Mouse (Mus musculus): ENCODE data around the gene Rbfox1. TPM values are rescaled to one million over a fixed set of nuclear protein-coding genes. Genes with fewer than 3 reads are reported as not detected.

Rbfox1 gene
- total and polyA plus RNA-seq, 3 experiments = not detected

DNA sequence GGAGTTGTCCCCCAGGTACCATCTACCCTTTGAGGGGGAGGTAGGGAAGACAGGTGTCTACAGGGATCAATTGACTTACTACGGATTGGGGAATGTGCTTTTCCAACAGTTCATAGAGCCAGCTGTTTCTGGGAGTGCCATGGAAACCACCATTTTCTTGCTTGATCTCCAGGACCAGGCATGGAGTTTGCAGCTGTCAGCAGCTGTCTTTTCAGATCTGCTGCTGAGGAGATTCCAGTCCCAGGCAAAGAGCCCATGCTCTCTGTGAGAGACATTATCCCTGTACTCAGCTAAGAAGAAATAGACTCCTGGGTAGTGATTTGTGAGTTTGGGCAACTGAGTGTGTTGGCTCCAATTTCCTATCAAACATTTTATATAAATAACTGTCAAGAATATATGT is 1204.3 kb downstream of the Rbfox1 start:
- Histone ChIP-seq H3K36me3 (replicated peaks) (no peaks in the 10 kb centered on the region), H3K9me3 (replicated peaks) (peaks cover 16% of the 10 kb centered on the region), H3K27me3 (ENCODE audit: insufficient read depth, low read length) (no peaks in the 10 kb centered on the region), H3K4me1 (ENCODE audit: insufficient read depth, low read depth, low read length) (no peaks in the 10 kb centered on the region), H3K4me3 (ENCODE audit: low read depth, low read length) (no peak overlapping the region)
- ATAC-seq (ENCODE audit: extremely low read depth, insufficient number of reproducible peaks, low FRiP score, poor library complexity, severe bottlenecking) (no peak), DNase-seq (ENCODE audit: low spot score) (no peak)
- TF ChIP-seq CTCF (IDR thresholded peaks at IDR 0.05; ENCODE audit: low read depth, low read length) (no peak), GATA2 (IDR thresholded peaks at IDR 0.05; ENCODE audit: borderline replicate concordance, low read depth, low read length) (no peak), GATA1 (IDR thresholded peaks at IDR 0.05; ENCODE audit: borderline replicate concordance, low read length) (no peak), TAL1 (conservative IDR thresholded peaks at IDR 0.05; ENCODE audit: low read depth, low read length) (no peak)

DNA sequence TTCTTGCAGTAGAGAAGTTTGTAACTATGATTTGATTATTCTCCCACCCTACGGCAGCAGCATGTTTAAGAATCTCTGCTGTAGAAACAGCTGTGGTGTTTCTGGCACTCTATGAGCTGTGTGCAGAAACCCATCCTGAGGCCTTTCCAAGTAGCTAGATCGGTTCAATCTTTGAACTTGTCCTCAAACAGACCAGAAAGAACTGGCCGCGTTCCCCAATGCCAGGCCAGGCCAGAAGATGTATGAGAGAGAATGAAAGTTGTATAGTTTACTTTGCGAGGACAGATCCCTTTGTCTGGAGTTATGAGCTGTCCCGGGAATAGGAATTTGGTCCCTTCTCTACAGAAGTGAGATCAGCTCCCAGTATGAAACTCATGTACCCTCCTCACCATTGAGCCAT is 1205.0 kb downstream of the Rbfox1 start:
- Histone ChIP-seq H3K4me3 (ENCODE audit: low read depth, low read length) (no peak overlapping the region), H3K36me3 (replicated peaks) (no peaks in the 10 kb centered on the region), H3K27me3 (ENCODE audit: insufficient read depth, low read length) (no peaks in the 10 kb centered on the region), H3K9me3 (replicated peaks) (peaks cover 16% of the 10 kb centered on the region), H3K4me1 (ENCODE audit: insufficient read depth, low read depth, low read length) (no peaks in the 10 kb centered on the region)
- ATAC-seq (ENCODE audit: extremely low read depth, insufficient number of reproducible peaks, low FRiP score, poor library complexity, severe bottlenecking) (no peak), DNase-seq (ENCODE audit: low spot score) (no peak)
- TF ChIP-seq POLR2AphosphoS5 (IDR thresholded peaks at IDR 0.05; ENCODE audit: insufficient replicate concordance, low read depth, low read length) = no peak
- no peak for TF ChIP-seq CTCF (IDR thresholded peaks at IDR 0.05; ENCODE audit: low read depth, low read length)
- TF ChIP-seq TAL1 (conservative IDR thresholded peaks at IDR 0.05; ENCODE audit: low read depth, low read length) = no peak
- TF ChIP-seq GATA1 (IDR thresholded peaks at IDR 0.05; ENCODE audit: borderline replicate concordance, low read length) = no peak
- no peak for TF ChIP-seq GATA2 (IDR thresholded peaks at IDR 0.05; ENCODE audit: borderline replicate concordance, low read depth, low read length)

DNA sequence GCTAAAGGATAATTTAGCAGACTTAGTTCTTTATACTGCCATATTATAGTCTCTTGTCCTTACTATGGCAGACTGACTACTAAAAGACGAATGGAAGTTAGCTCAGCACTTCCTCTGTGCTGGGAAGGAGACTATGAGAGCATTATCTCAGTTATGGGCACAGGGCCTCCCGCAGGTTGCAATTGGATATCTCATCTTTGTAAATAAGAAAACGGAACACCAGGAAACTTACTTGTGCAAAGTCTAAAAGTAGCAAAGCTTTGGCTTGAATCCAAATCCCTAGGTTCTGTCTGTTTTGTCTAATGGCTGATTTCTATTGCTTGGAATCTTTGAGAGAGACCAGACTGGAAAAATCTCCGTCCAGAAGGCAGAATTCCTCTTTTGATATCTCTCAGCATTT is 1207.7 kb downstream of the Rbfox1 start:
- DNase-seq (ENCODE audit: low spot score) (no peak), ATAC-seq (ENCODE audit: extremely low read depth, insufficient number of reproducible peaks, low FRiP score, poor library complexity, severe bottlenecking) (no peak)
- Histone ChIP-seq H3K4me3 (ENCODE audit: low read depth, low read length) (no peak overlapping the region), H3K36me3 (replicated peaks) (no peaks in the 10 kb centered on the region), H3K4me1 (ENCODE audit: insufficient read depth, low read depth, low read length) (no peaks in the 10 kb centered on the region), H3K9me3 (replicated peaks) (peaks cover 14% of the 10 kb centered on the region), H3K27me3 (ENCODE audit: insufficient read depth, low read length) (no peaks in the 10 kb centered on the region)
- TF ChIP-seq TAL1 (conservative IDR thresholded peaks at IDR 0.05; ENCODE audit: low read depth, low read length) (no peak), GATA1 (IDR thresholded peaks at IDR 0.05; ENCODE audit: borderline replicate concordance, low read length) (no peak), POLR2AphosphoS5 (IDR thresholded peaks at IDR 0.05; ENCODE audit: insufficient replicate concordance, low read depth, low read length) (no peak), CTCF (IDR thresholded peaks at IDR 0.05; ENCODE audit: low read depth, low read length) (no peak), GATA2 (IDR thresholded peaks at IDR 0.05; ENCODE audit: borderline replicate concordance, low read depth, low read length) (no peak)

DNA sequence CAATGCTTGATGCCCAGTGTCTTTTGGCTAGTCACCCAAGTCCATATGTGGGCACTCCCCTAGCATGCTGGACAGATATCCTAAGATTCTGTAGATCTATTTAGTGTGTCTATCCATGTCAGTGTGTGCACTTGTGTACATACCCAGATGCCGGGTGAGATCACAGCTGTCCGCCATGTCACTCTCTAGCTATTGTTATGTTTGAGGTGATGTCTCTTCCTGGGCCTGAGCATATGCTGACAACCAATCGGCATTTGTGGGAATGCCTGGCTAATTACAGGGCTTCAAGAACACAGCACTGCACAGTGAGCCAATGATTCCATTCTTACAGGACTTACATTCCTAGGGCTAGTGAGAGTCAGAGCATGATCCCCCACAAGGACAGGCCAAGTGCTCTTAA is 1208.5 kb downstream of the Rbfox1 start:
- H3K9me3 ChIP-seq (replicated peaks) = peaks cover 14% of the 10 kb centered on the region
- H3K4me1 ChIP-seq (ENCODE audit: insufficient read depth, low read depth, low read length) = no peaks in the 10 kb centered on the region
- no peak for DNase-seq (ENCODE audit: low spot score)
- no peaks in the 10 kb centered on the region for H3K27me3 ChIP-seq (ENCODE audit: insufficient read depth, low read length)
- no peak overlapping the region for H3K4me3 ChIP-seq (ENCODE audit: low read depth, low read length)
- ATAC-seq (ENCODE audit: extremely low read depth, insufficient number of reproducible peaks, low FRiP score, poor library complexity, severe bottlenecking) = no peak
- TF ChIP-seq GATA1 (IDR thresholded peaks at IDR 0.05; ENCODE audit: borderline replicate concordance, low read length) (no peak), CTCF (IDR thresholded peaks at IDR 0.05; ENCODE audit: low read depth, low read length) (no peak), TAL1 (conservative IDR thresholded peaks at IDR 0.05; ENCODE audit: low read depth, low read length) (no peak), POLR2AphosphoS5 (IDR thresholded peaks at IDR 0.05; ENCODE audit: insufficient replicate concordance, low read depth, low read length) (no peak), GATA2 (IDR thresholded peaks at IDR 0.05; ENCODE audit: borderline replicate concordance, low read depth, low read length) (no peak)
- no peaks in the 10 kb centered on the region for H3K36me3 ChIP-seq (replicated peaks)

DNA sequence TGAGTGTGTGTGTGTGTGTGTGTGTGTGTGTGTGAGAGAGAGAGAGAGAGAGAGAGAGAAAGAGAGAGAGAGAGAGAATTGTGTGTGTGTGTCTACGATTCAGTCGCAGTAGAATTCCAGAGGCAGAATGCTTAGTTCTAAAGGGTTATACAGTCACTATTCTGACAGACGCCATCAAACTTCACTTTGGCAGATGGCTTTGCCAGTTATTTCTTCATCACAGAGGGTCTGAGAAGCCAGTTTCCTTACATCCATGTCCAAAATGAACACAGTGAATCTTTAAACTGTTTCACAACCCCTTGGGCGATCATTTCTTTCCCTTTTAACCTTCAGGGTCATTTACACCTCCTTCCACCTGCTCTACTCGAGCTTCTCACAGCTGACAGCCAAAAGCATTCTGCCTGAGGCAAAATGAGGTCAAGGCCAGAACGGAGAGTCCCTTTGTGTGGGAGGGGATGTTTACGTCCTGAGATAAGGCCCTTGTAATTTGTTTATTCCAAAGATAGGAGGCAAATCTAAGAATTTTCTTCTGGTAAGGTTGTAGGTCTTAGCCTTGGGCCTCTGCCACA is 1209.1 kb downstream of the Rbfox1 start:
- Histone ChIP-seq H3K4me1 (ENCODE audit: insufficient read depth, low read depth, low read length) (no peaks in the 10 kb centered on the region), H3K27me3 (ENCODE audit: insufficient read depth, low read length) (no peaks in the 10 kb centered on the region), H3K4me3 (ENCODE audit: low read depth, low read length) (no peak overlapping the region), H3K9me3 (replicated peaks) (peaks cover 13% of the 10 kb centered on the region), H3K36me3 (replicated peaks) (no peaks in the 10 kb centered on the region)
- DNase-seq (ENCODE audit: low spot score) (no peak), ATAC-seq (ENCODE audit: extremely low read depth, insufficient number of reproducible peaks, low FRiP score, poor library complexity, severe bottlenecking) (no peak)
- TF ChIP-seq TAL1 (conservative IDR thresholded peaks at IDR 0.05; ENCODE audit: low read depth, low read length) (no peak), CTCF (IDR thresholded peaks at IDR 0.05; ENCODE audit: low read depth, low read length) (no peak), GATA1 (IDR thresholded peaks at IDR 0.05; ENCODE audit: borderline replicate concordance, low read length) (no peak), GATA2 (IDR thresholded peaks at IDR 0.05; ENCODE audit: borderline replicate concordance, low read depth, low read length) (no peak), POLR2AphosphoS5 (IDR thresholded peaks at IDR 0.05; ENCODE audit: insufficient replicate concordance, low read depth, low read length) (no peak)

DNA sequence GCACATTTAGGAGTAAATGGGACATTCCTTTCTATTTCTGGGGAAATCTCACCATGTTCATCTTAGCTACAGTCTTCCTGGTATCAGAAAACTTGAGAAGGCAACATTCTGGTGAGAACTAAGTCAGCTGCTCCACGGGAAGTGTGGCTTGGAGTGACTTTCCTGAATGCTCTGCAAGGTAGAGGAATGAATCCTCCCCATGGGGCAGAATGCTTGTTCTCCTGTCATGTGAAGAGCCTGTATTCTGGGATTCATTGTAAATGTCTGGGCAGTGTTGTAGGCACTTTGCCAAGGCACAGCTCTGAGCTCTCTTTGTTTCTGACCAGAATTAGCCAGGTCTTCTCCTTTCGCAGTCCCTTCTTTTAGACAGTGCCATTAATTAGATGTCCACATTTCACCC is 1211.9 kb downstream of the Rbfox1 start:
- Histone ChIP-seq H3K9me3 (replicated peaks) (peaks cover 11% of the 10 kb centered on the region), H3K36me3 (replicated peaks) (no peaks in the 10 kb centered on the region), H3K27me3 (ENCODE audit: insufficient read depth, low read length) (no peaks in the 10 kb centered on the region), H3K4me1 (ENCODE audit: insufficient read depth, low read depth, low read length) (no peaks in the 10 kb centered on the region), H3K4me3 (ENCODE audit: low read depth, low read length) (no peak overlapping the region)
- no peak for DNase-seq (ENCODE audit: low spot score)
- TF ChIP-seq CTCF (IDR thresholded peaks at IDR 0.05; ENCODE audit: low read depth, low read length) = no peak
- no peak for TF ChIP-seq POLR2AphosphoS5 (IDR thresholded peaks at IDR 0.05; ENCODE audit: insufficient replicate concordance, low read depth, low read length)
- TF ChIP-seq GATA2 (IDR thresholded peaks at IDR 0.05; ENCODE audit: borderline replicate concordance, low read depth, low read length) = no peak
- no peak for TF ChIP-seq TAL1 (conservative IDR thresholded peaks at IDR 0.05; ENCODE audit: low read depth, low read length)
- TF ChIP-seq GATA1 (IDR thresholded peaks at IDR 0.05; ENCODE audit: borderline replicate concordance, low read length) = no peak
- ATAC-seq (ENCODE audit: extremely low read depth, insufficient number of reproducible peaks, low FRiP score, poor library complexity, severe bottlenecking) = no peak
